Mouse (Mus musculus) megakaryocyte progenitor cell, adult 5-6 weeks (primary cell): Measurements from ENCODE around the gene Klf13. TPM values are rescaled to one million over a fixed set of nuclear protein-coding genes. Genes with fewer than 3 reads are reported as not detected.

Experiments
- ATAC-seq: replicated peaks from 2 replicates; pipeline ENCODE4 v1.8.0; 2016; ENCODE audit warnings: mild to moderate bottlenecking, moderate TSS enrichment, inconsistent platforms; ENCODE audit not compliant: poor library complexity
- total RNA-seq, 2 experiments: library from RNA; stranded (forward) in 1 of 2; stranded (reverse) in 1 of 2; fragments of 157-497, 149-512 nt in 1 of 2; fragments of 200-1000 nt in 1 of 2; gene quantifications; 2 replicates each; pipeline versions ENCODE4 v1.2.3 to v1.2.4; 2015 to 2017

The Klf13 gene
- total RNA-seq, 2 experiments from 2014 or later, result 24.3 to 37.6 TPM

DNA sequence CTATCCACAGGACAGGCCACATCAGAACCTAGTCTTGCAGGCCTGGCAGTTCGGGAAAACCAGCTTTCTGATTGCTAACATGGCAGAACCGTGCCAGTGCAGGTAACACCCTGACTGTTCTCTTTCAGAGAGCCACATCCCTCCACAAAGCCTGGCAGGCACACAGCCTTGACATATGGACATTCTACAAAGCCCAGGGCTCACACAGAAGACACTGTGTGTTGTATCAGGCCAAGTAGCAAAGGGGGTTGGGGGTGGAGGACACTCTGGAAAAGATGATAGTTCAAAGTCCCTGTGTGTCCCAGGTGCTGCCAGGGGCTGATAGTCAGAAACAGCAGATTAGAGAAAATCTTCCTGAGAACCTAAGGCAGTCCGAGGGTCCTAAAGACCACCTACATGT lies 12.2 kb downstream of the Klf13 start:
- ATAC-seq, result no peak

DNA sequence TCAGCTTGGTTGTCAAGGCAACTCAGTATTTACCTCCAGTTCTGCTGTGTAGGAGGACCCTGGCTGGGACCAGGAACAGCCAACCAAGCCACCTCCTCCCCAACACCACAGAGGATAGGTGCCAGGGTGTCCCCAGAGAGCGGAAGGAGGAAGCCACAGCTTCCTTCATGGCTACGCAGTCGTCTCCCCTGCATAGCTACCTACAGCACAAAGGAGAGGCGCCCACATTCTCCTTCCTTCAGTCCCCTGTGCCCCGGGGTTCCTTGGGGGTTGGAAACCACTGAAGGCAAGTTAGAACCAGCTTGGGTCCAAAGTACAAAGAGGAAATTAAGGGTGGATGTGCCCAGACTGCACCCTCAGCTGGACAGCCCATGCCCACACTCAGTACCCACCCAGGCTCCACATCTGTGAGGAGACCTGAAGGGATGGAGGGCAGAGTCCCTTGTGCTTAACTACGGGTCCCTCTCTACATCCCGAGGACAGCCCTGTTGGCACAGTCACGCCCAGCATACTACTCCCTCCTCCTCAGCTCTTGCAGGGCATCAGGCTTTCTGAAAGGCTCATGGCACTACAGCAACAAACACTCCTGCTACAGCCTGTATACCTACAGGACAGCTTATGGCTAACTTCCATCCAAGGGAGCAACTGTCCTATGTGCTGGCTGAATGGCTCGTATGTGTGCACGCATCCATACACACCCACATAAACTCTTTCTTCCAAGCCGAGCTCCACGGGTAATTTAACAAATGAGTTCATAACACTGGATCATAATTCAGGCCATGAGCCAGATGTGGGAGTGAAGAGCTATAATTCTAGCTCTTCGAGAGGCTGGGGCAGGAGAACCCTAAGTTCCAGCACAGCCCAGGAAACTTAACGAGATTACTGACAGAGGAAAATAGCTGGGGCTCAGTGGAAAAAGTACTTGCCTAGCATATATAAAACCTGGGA lies 13.0 kb downstream of the Klf13 start:
- peak; percentile 54 for ATAC-seq

DNA sequence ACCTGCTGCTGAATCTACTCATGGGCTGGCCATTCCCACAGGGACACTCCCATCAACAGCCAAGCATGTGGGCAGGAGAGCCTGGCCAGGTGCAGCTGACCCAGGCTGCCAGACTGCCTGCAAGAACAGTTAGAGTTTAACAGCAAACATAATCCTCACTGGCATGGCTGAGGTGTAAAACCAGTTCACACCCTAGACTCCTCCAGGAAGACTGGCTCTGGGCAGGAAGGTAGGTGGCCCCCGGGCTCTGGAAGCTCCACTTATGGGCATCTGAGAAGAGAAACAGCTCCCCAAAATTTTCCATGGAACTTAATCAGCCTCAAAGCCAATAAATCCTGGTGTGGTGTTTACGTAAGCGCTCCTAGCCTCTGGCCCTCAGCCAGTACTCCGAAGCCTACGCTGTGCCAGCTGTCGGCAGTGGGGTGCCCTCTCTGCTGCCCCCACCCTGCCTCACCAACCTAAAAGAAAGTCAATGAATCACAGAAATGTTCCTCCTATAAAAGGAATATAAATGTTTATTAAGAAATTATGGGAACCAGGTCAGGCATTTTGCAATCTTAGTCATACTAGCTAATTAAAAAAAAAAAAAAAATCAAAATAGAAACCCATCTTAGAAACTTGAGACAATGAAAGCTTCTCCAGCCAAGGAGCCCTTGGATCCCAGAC lies 13.8 kb downstream of the Klf13 start:
- no peak for ATAC-seq

DNA sequence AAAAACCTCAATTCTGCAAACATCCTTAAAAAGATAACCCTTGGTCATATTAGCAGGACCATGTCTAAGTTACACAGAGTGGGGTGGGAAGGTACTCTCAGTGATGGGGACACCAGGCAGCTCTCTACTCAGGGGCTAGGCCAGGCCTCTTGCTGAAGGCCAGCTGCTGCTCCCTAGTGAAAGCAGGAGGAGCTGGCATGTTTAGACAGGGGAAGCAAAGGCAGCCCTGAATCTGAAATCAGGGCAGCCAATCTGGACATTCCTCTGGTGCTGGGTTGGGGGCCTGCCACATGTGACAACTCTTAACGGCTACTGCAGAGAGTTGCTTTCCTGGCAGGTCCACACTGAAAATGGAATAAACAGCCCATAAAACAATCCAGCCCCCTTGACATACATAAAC lies 14.6 kb downstream of the Klf13 start:
- ATAC-seq, result no peak

DNA sequence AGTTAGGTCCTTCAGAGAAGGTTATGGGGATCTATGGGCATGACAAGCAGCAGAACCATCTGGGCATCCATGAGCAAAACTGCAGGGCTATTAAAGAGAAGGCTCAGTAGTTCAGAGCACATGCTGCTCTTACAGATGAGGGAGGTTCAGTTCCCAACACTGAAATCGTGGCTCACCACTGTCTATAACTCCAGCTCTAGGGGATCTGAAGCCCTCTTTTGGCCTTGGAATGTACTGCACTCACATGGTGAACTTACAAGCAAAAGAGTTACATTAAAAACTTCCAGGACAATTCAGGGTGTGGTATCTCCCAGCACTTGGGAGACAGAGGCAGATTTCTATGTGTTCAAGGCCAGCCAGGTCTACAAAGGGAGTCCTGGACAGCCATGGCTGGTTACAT lies 15.7 kb downstream of the Klf13 start:
- no peak for ATAC-seq

DNA sequence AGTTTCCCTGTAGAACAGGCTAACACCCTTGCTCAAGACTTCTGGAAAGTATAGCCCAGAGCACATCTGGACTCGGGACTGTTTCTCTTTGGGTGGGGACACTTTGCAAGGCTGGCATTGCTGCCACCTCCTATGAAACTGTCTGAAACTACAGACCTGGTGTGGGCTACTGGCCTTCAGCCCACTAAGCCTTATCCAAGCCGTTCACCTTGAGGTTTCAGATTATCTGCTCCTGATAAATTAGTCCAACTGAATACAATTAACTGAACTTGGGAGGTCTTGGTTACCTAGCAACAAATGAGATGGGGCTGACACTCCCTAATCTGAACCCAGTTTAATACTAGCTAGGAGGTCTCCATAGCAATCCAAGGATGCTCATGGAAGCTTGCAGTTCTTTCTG lies 16.1 kb downstream of the Klf13 start:
- peak; percentile 35 for ATAC-seq

DNA sequence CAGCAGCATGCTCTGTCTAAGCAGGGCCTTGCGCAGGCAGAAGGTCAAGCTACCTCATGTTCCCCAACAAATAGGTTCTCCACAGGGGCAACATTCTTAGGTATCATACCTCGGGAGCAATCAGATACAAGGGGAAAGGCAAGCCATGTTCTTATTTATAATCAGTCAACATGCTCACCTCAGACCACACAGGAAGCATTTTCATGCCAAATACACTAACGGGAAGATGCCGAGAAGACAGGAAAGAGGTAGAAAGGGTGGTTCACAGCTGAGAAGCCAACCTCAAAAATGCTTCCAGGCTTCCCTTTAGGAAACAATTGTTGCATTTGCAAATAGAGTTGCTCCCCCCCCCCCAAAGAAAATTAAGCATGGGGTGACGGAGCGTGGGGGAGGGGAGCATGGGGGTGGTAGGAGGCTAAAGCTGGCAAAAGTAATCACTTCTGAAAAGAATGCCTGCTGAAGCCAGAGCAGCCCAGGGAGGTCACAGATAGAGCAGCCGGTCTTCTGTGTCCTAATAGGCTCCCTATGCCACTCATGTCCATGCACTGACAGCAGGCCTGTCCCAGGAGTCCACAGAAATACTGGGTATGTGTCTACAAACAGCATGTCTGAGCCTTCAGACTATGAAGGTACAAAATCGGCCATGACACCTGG lies 16.7 kb downstream of the Klf13 start:
- ATAC-seq, result peak; percentile 7

DNA sequence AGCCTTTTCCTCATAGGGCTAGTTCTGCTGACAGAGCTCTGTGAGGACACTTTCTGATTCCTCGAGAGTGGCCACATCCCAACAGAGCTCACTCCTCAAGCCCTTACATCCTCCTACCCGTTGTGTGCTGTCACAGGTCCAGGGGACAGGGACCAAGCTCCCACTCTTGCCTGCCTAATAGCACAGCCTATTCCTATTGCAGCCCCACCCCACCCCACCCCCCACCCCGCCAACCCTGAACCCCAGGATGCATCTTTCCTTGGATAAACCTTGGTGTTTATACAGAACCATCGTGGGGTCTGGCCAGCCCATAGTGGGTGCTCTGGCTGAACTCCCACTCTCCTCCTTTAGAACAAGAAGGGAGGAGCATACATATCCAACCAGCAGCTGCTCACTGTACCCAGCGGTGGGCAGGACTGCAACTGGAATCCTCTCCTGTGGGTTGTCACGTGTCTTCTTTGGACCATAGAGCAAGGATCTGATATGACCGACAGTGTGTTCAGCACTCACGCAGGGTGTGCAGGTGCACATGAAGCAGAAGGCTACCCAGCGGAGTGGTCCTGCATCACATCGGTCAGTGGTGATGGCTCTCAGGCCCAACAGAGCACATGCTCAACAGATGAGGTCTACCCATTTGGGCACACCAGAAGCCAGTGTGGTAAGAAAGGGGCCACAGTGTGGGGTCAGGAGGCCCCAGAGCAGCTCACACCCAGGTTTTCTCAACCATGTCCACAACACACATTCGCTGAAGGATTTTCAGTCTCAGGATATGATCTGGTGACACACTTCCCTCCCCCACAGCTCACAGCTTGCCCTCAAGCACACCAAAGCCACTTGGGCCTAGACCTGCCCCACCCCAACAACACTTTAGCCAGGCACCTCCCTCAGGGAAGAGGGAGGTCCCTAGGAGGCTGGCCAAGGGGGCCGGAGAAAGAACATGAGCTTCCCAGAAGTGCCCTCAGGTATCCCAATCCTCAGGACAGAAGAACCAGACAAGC lies 19.6 kb downstream of the Klf13 start:
- ATAC-seq, result peak; percentile 23; the same call in 1 of the 2 replicates

DNA sequence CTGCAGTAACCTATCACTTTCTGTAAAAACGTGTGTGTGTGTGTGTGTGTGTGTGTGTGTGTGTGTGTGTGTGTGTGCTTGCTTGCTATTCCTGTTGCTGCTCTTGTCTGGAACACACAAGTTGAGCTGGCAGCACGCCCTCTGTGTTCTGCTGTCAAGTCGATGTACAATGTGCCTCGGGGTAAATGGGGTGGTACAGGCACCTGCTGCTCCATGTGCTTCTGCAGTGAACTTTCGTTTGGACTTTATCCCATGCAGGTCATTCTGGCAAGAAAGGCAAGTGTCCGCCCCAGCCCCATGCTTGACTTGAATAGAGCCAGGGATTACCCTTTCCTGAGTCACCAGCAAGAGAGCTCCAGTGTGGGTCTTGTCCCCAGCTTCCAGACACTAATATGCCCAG lies 21.0 kb downstream of the Klf13 start:
- ATAC-seq, result no peak

DNA sequence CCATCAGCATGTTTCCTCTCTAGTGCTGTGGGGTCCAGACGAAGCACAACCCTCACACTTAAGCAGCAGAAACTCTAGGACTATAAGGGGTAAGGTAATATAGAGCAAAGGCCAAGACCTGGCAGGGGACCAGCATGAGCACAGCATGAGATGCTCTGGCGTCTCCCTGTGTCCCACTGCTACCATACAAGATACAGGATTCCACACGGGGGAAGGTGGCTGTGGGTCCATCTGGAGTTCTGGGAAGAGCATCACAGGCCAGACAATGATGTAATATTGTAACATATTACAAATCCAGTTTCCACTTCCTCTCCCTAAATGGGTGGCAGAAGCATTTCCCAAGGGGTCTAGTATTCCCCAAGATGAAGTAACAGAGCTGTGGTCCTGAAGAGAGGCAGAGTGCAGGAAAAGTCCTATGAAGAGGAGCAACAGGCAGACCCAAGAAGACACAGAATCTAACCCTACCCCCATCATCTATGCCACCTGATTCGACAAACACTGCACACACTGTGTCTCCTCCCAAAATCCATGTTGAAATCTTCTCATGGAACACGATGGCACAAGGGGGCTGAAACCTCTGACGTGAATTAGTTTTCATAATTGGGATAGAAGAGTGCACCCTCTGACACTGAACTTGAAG lies 22.3 kb downstream of the Klf13 start, which contains the start of gene E030018B13Rik:
TSS of gene E030018B13Rik (plus strand) at position 590 of the 640 bp plus-strand sequence.
- ATAC-seq, result no peak

DNA sequence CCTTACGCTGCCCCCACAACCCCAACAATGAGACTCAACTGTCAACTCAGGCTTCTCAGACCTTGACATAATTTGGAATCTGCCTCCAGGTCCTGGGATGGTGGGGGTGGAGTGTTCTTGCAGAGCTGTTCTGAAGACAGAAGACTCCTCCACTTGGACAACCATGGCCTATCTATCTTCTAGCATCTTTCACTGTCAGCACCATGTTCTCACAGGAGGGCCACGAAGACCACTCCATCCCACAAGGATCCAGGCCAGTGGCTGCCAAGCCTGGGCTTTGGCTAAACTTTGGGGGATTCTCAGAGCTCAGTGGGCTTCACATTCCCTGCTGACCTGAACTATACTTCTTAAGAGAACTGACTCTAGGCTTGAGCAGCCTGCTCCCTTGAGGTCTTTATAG lies 23.8 kb downstream of the Klf13 start:
- ATAC-seq, result no peak

DNA sequence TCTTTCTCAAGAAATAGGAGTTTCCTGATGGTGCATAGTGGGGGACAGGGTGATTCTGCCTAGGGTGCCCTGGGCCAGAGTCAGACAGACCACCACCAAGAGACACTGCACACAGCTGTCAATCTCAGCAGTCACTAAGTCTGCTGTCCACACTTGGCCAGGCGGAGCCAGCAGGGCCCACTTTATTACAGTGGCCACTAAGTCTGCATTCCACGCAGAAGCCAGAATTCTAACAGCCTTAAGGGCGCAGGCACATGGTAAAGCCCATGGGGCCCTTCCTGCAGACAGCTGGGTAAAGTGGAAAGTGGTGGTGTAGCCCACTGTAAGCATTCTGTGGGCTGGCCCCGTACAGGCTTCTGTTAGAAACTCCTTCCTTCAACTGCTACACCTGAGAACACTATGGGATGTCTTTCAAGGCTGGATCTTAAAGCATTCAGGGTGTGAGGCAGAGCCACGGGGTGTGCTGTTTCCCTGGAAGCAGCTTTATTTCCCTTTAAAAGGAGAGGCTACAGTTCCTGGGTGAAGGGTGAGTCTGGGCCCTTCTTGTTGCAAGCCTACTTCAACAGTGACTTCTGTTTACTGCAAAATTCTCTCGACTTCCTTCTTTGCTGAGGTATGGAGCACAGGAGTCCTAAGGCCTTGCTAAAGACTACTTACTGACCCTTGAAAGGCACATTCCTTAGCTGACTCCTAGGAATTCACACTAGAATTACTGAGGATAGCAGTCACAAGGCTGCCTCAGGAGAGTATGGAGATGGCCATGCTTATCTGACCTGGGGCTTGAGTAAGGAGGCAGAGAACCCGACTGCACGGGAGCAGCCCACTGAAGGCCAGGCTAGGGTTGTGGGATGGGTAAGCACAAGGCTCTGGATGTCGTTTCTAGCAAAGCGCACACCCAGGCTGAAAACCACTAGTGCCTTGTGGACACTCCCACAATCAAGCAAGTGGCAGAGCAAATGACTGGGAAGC lies 24.7 kb downstream of the Klf13 start:
- no peak for ATAC-seq

DNA sequence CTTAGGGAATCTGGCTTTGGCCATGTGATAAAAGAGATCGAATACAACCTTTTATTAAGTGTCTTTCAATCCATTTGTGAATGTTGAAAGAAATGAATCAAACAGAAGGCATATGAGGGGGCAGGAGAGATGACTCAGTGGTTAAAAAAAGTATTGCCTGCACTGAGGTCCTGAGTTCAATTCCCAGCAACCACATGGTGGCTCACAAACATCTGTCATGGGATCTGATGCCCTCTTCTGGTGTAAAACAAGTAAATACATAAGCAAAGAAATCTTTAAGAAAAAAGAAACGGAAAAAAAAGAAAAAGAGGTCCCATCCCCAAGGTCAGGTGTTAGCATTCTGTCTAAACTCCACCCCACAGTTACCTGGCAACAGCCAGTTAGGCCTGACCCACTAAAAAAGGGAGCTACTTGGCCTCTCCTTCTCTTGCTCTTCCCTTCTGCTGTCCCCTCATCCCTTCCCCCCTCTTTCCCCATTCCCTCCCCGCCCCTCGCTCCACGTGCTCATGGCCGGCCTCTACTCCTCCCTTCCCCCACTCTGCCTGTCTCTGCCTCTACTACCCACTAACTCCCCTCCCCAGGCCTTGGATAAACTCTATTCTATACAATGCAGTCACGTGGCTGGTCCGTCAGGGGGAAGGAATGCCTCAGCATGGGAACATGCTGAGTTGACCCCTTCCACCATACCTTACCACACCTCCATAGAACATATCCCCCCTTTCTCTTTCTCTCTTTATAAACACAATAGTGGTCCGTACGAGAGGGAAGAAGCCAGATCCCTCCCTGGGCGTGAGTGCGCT lies 25.6 kb downstream of the Klf13 start:
- no peak for ATAC-seq

DNA sequence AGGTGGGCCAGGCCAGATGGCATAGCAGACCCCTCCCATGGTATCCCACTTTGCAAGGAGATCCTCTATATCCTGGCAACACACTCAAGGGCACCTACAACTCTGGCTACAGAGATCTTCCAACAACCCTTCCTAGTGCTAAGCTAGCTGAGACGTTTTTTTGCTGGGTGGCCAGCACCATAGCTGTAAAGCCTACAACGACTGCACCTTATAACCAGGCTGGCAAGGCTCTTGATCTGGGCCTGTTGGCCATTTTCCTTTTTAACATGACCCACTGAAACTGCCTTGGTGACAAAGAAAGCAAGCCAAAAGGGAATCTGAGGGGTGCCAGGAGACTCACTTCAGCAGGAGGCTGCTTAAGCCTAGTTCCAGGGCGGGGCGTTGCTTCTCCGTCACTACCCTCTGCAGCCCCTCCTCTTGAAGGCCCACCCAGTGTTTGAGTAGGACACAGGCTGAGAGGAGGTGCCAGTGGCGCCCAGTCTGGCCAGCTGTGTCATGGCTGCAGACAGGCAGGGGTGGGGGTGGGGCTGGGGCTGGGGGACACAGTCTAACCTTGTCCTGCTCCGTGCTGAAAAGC lies 26.4 kb downstream of the Klf13 start:
- ATAC-seq, result peak; percentile 38

DNA sequence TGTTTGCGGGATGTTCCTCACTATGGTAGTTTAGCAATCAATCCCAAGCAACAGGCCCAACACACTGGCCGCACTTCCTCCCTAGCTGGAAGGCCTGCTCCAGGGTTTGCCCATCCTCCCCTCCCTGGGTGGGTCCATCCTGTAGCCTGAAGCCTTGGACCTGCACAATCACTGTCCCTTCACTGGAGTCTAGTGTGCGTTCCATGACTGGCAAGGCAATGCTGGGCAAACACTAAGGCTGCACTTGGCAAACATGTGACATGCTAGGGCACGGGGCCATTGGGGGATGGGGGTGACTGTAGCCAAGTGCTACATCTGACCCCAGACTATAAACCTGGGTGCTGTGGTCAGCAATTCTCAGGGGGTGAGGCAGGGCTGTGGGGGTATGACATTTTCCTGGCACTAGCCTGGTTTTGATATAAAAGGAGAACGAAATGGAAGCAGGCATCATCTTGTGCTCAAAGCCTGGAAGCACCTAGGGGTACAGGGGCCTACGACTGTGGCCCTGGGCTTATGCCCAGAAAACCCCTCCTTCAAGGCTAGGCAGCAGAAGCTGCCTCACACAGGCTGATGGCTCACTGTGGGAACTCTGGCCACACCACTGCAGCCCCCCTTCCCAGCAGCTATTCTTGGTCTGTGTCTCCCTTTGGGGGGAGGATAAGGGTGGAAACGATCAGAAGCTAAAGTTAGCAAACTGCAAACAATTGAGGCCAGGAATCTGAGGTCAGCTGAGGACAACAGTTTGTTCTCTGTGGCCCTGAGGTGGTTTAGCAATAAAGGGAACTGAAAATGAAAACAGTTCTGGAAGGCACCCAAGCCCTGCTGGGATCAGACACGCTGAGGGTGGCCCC lies 27.1 kb downstream of the Klf13 start:
- peak; percentile 53 for ATAC-seq

DNA sequence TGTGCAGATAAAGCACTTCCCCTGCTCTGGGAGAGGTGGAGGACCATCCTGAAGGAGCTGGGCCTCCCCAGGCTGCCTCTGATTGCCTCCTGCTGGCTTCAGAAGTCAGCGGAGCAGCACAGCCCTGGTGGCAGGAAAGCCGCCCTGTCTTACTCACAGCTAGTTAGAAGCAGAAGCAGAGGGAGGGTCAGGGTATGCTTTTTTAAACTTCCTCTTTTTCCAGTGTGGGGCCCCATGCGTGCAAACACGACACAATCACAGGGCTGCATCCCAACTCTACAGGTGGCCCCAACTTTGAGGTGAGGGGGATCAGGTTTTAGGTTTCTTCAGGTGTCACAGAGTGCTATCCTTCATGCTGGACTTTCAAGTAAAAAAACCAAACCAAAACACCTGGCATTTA lies 27.8 kb downstream of the Klf13 start:
- peak; percentile 44 for ATAC-seq

DNA sequence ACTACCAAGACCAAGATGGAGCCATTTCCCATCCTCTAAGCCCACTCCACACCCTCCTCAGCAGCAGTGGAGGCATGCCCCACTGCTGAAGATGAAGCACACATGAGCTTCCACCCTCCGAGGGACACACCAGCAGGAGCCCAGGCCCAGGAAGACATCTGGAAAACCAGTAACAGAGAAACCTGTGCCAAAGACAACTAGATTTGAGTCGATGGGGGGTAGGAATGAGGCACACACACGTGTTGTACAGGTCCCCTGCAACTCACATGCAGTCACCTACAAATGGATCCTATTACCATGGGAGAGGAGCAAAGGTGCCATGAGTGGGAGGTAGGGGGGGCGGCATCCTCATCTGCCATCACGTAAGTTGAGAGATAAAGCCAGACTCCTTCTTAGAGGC lies 28.5 kb downstream of the Klf13 start:
- no peak for ATAC-seq
